Mouse (Mus musculus): ENCODE data around the gene Gdf11. TPM values are rescaled to one million over a fixed set of nuclear protein-coding genes. Genes with fewer than 3 reads are reported as not detected.

Gdf11 gene
- total and polyA plus RNA-seq, 3 experiments = 3.4 to 7.3 (median 4.5) TPM

GRCm38 (mm10) chr10:128878811-128879210, 12.7 kb downstream of the Gdf11 start:
- no peak for DNase-seq (ENCODE audit: extremely low read depth)
- dilution Hi-C loops (cut with MboI; ENCODE audit: extremely low pct_ligation_motif_present, extremely low pct_unique_long_range_greater_than_20kb, low sequenced_read_pairs) (no loop called here), in situ Hi-C loops (cut with MboI; ENCODE audit: low pct_ligation_motif_present, low pct_unique_long_range_greater_than_20kb, low sequenced_read_pairs) (no loop called here)
- H3K9me3 ChIP-seq (replicated peaks; ENCODE audit: low read length) = no peaks in the 10 kb centered on the region
- peaks cover 31 to 72% of the 10 kb centered on the region in 2 experiments for H3K36me3 ChIP-seq (replicated peaks in 1 of 2; ENCODE audit: control insufficient read depth in 1 of 2, insufficient read depth in 1 of 2, low read length in 1 of 2)
- peaks cover 0 to 2% of the 10 kb centered on the region in 2 experiments; a peak in 1 of 4 replicates for H3K4me1 ChIP-seq (ENCODE audit: control insufficient read depth in 1 of 2, insufficient read depth in 2 of 2)
- no peak overlapping the region for H3K4me2 ChIP-seq (ENCODE audit: insufficient read depth, low read depth, poor library complexity, severe bottlenecking)
- no peak overlapping the region for H3K27ac ChIP-seq (ENCODE audit: insufficient read depth, low read depth)
- no peaks in the 10 kb centered on the region for H3K27me3 ChIP-seq (replicated peaks)
- no peak overlapping the region for H3K4me3 ChIP-seq (replicated peaks in 1 of 3; ENCODE audit: low read depth in 2 of 3, low read length in 2 of 3, poor library complexity in 1 of 3)
- no peak for TF ChIP-seq MXI1 (IDR thresholded peaks at IDR 0.05; ENCODE audit: low read depth, low read length)
- no peak for TF ChIP-seq CTCF (conservative IDR thresholded peaks at IDR 0.05 in 1 of 2, IDR thresholded peaks at IDR 0.05 in 1 of 2; ENCODE audit: low read depth in 2 of 2, low read length in 2 of 2)
- TF ChIP-seq RAD21 (IDR thresholded peaks at IDR 0.05; ENCODE audit: low read depth, low read length) = no peak
- TF ChIP-seq SMC3 (IDR thresholded peaks at IDR 0.05; ENCODE audit: low read depth, low read length) = no peak
- no peak for TF ChIP-seq JUN (IDR thresholded peaks at IDR 0.05; ENCODE audit: insufficient read depth, low read depth, low read length)
- no peak for TF ChIP-seq CHD1 (IDR thresholded peaks at IDR 0.05; ENCODE audit: low read depth, low read length)
- no peak for TF ChIP-seq MEF2A (IDR thresholded peaks at IDR 0.05; ENCODE audit: borderline replicate concordance, low read depth, low read length)
- no peak for TF ChIP-seq ZMIZ1 (IDR thresholded peaks at IDR 0.05; ENCODE audit: low read depth, low read length)
- TF ChIP-seq ZNF384 (IDR thresholded peaks at IDR 0.05; ENCODE audit: low read depth, low read length) = no peak
- no peak for TF ChIP-seq POLR2A (IDR thresholded peaks at IDR 0.05; ENCODE audit: low read depth, low read length)
- no peak for TF ChIP-seq PAX5 (IDR thresholded peaks at IDR 0.05; ENCODE audit: low read length)
- no peak for TF ChIP-seq E2F4 (IDR thresholded peaks at IDR 0.05; ENCODE audit: insufficient replicate concordance, low read depth, low read length)
- TF ChIP-seq HCFC1 (IDR thresholded peaks at IDR 0.05; ENCODE audit: low read depth, low read length) = no peak
- TF ChIP-seq ZKSCAN1 (IDR thresholded peaks at IDR 0.05; ENCODE audit: borderline replicate concordance, low read depth, low read length) = no peak
- TF ChIP-seq TBP (conservative IDR thresholded peaks at IDR 0.05; ENCODE audit: low read depth, low read length) = no peak
- no peak for TF ChIP-seq ELF1 (IDR thresholded peaks at IDR 0.05; ENCODE audit: low read depth, low read length)
- H3K79me2 ChIP-seq (replicated peaks; ENCODE audit: control insufficient read depth, extremely low read depth, insufficient read depth, poor library complexity, severe bottlenecking) = no peaks in the 10 kb centered on the region; the same call in 1 of the 2 replicates
- no peak overlapping the region for H3K9ac ChIP-seq (ENCODE audit: insufficient read depth, low read depth)

GRCm38 (mm10) chr10:128878291-128878690, 13.2 kb downstream of the Gdf11 start:
- H3K27ac ChIP-seq (ENCODE audit: insufficient read depth, low read depth) = no peak overlapping the region
- H3K79me2 ChIP-seq (replicated peaks; ENCODE audit: control insufficient read depth, extremely low read depth, insufficient read depth, poor library complexity, severe bottlenecking) = no peaks in the 10 kb centered on the region; the same call in 1 of the 2 replicates
- TF ChIP-seq PAX5 (IDR thresholded peaks at IDR 0.05; ENCODE audit: low read length) = no peak
- TF ChIP-seq SIN3A (IDR thresholded peaks at IDR 0.05; ENCODE audit: low read length) = no peak
- TF ChIP-seq USF2 (conservative IDR thresholded peaks at IDR 0.05; ENCODE audit: low read depth, low read length) = no peak
- TF ChIP-seq MYC (IDR thresholded peaks at IDR 0.05; ENCODE audit: low read depth, low read length) = no peak
- no peak for TF ChIP-seq E2F4 (IDR thresholded peaks at IDR 0.05; ENCODE audit: insufficient replicate concordance, low read depth, low read length)
- no peak for TF ChIP-seq ZNF384 (IDR thresholded peaks at IDR 0.05; ENCODE audit: low read depth, low read length)
- no peak for TF ChIP-seq CTCF (conservative IDR thresholded peaks at IDR 0.05 in 1 of 2, IDR thresholded peaks at IDR 0.05 in 1 of 2; ENCODE audit: low read depth in 2 of 2, low read length in 2 of 2)
- TF ChIP-seq NELFE (IDR thresholded peaks at IDR 0.05; ENCODE audit: low read depth, low read length) = no peak
- TF ChIP-seq CHD1 (IDR thresholded peaks at IDR 0.05; ENCODE audit: low read depth, low read length) = no peak
- TF ChIP-seq RCOR1 (conservative IDR thresholded peaks at IDR 0.05; ENCODE audit: low read depth, low read length) = no peak
- TF ChIP-seq JUND (conservative IDR thresholded peaks at IDR 0.05; ENCODE audit: low read depth, low read length) = no peak
- TF ChIP-seq RAD21 (IDR thresholded peaks at IDR 0.05; ENCODE audit: low read depth, low read length) = no peak
- no peak for TF ChIP-seq MXI1 (IDR thresholded peaks at IDR 0.05; ENCODE audit: low read depth, low read length)
- no peak for TF ChIP-seq HCFC1 (IDR thresholded peaks at IDR 0.05; ENCODE audit: low read depth, low read length)
- TF ChIP-seq TCF12 (IDR thresholded peaks at IDR 0.05; ENCODE audit: low read depth, low read length) = no peak
- no peak for TF ChIP-seq NRF1 (IDR thresholded peaks at IDR 0.05; ENCODE audit: low read depth, low read length)
- TF ChIP-seq EP300 (IDR thresholded peaks at IDR 0.05; ENCODE audit: low read length) = no peak
- TF ChIP-seq SMC3 (IDR thresholded peaks at IDR 0.05; ENCODE audit: low read depth, low read length) = no peak
- TF ChIP-seq MAX (IDR thresholded peaks at IDR 0.05; ENCODE audit: low read length) = no peak
- no peak for TF ChIP-seq MAZ (IDR thresholded peaks at IDR 0.05; ENCODE audit: low read depth, low read length)
- no peak overlapping the region for H3K4me2 ChIP-seq (ENCODE audit: insufficient read depth, low read depth, poor library complexity, severe bottlenecking)
- no peak overlapping the region for H3K9ac ChIP-seq (ENCODE audit: insufficient read depth, low read depth)
- H3K4me3 ChIP-seq (replicated peaks in 1 of 3; ENCODE audit: low read depth in 2 of 3, low read length in 2 of 3, poor library complexity in 1 of 3) = no peak overlapping the region
- in situ Hi-C loops (cut with MboI; ENCODE audit: low pct_ligation_motif_present, low pct_unique_long_range_greater_than_20kb, low sequenced_read_pairs) = no loop called here
- H3K9me3 ChIP-seq (replicated peaks; ENCODE audit: low read length) = no peaks in the 10 kb centered on the region
- H3K36me3 ChIP-seq (replicated peaks in 1 of 2; ENCODE audit: control insufficient read depth in 1 of 2, insufficient read depth in 1 of 2, low read length in 1 of 2) = peaks cover 33 to 73% of the 10 kb centered on the region in 2 experiments
- DNase-seq (ENCODE audit: extremely low read depth) = no peak
- no peaks in the 10 kb centered on the region for H3K27me3 ChIP-seq (replicated peaks)
- dilution Hi-C loops (cut with MboI; ENCODE audit: extremely low pct_ligation_motif_present, extremely low pct_unique_long_range_greater_than_20kb, low sequenced_read_pairs) = no loop called here
- no peaks in the 10 kb centered on the region for H3K4me1 ChIP-seq (ENCODE audit: control insufficient read depth in 1 of 2, insufficient read depth in 2 of 2)

Data from CH12.LX (cell line).